Mouse (Mus musculus) mouse trophoblast stem cell (cell line): ENCODE measurements around the gene Rnf141.

Source experiments
- in situ Hi-C, 2 experiments: fragments of 300-500 bp; cut with MseI, MboI; formaldehyde crosslinking; loops; 2 replicates in 1 of 2; 3 replicates in 1 of 2; pipeline ENCODE4 v1.15.1; 2025

Gene Rnf141

GRCm38 (mm10) chr7:110769094-110769493 is 75.2 kb downstream of the Rnf141 start:
- in situ Hi-C loops, result no loop called here

- in situ Hi-C loops, result no loop called here
Measured at GRCm38 (mm10) chr7:110768451-110769064, 75.7 kb downstream of the Rnf141 start.

DNA sequence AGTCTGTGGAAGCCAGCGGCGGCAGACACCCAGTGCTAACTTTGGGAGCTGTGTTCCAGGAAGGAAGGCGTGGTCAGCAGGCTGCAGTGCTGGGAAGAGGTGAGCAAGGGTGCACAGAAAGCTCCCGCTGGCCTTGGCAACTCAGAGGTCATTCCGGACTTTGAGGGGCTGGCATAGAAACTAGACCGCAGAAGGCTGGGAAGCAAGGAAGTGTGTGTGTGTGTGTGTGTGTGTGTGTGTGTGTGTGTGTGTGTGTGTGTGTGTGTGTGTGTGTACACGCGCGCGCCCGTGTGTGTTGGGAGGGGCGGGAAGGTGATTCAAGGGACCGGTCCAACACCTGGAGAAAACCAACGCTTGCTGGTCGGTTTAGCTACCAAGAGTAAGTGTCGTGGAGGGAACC is 76.3 kb downstream of the Rnf141 start, which contains the start of gene Ampd3:
Gene Ampd3, plus strand, starts transcription at position 206 of the 400 bp plus-strand sequence.
- in situ Hi-C loops, result no loop called here

DNA sequence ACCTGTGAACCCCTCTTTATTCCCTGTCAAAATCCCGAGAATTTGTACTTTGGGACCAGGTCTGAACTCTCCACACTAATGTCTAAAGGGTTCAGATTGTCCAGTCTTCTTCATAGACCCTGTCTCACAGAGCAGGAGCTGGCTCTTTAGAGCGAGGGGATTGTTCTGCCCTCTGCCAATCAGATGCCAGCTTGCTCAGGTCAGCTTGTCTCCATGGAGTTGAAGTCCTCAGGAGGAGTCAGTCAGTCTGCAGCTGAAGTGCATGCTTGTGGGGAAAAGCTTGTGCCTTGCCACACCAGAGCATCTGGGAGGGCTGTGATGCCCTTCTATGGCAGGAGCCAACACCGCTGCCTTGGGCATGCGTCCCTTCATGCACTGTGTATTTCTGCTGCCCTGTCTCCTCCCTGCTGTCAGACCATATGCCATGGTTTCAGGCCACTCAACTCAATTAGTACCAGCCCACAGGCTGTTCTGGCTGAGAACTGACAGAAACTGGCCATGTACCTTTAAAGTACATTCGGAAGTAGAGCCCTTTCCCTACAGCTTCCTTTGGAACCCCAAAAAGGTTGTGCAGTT is 81.6 kb downstream of the Rnf141 start:
- in situ Hi-C loops, result no loop called here

- in situ Hi-C loops, result no loop called here
Measured at GRCm38 (mm10) chr7:110756440-110756839, 87.8 kb downstream of the Rnf141 start.

DNA sequence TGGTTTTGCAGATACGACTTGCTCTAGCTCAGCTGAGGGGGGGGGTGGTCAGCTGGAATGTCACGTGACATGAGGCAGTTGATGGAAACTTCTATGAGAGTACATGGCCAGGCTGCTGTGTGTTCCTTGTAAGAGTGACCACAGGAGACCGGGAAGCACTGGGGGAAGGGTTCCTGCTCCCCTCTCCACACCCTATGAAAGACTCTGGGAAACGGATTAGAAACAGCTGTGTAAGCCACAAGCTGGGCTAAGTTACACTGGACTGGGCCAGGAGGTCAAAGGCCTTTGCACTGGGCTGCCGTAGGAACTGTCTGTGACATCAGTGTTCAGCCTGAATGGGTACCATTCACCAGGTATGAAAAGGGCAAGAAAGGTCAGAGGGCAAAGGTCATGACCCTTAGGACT is 90.3 kb downstream of the Rnf141 start:
- in situ Hi-C loops, result no loop called here

- in situ Hi-C loops, result no loop called here
Measured at GRCm38 (mm10) chr7:110753310-110753709, 90.9 kb downstream of the Rnf141 start.

- in situ Hi-C loops, result no loop called here
Measured at GRCm38 (mm10) chr7:110751634-110752033, 92.6 kb downstream of the Rnf141 start.

GRCm38 (mm10) chr7:110750834-110751233 is 93.4 kb downstream of the Rnf141 start:
- in situ Hi-C loops, result no loop called here
